Mouse (Mus musculus) left cerebral cortex, postnatal 10 days (tissue): ENCODE measurements around the gene Ptprm. TPM values are rescaled to one million over a fixed set of nuclear protein-coding genes. Genes with fewer than 3 reads are reported as not detected.
A peak's percentile ranks its signal among the peaks of the same experiment; 100 is the strongest.

ENCODE experiments used
- DNase-seq, 2 experiments: peaks; one replicate each; pipeline ENCODE4 v3.0.0; 2021 to 2022; ENCODE audit warnings: low spot score in 2 of 2, mixed read lengths in 1 of 2; ENCODE audit errors: extremely low spot score in 1 of 2
- intact Hi-C: fragments of 180-260 bp; cut with DNase I; formaldehyde crosslinking; loops from one replicate; pipeline ENCODE4 v1.15.1; 2025
- total RNA-seq, 2 experiments: library from RNA; stranded (reverse); gene quantifications; 2 replicates each; pipeline ENCODE4 v1.2.3; 2021

The Ptprm gene
- total RNA-seq, 2 experiments from 2014 or later = 40.4 to 43.0 TPM

DNA sequence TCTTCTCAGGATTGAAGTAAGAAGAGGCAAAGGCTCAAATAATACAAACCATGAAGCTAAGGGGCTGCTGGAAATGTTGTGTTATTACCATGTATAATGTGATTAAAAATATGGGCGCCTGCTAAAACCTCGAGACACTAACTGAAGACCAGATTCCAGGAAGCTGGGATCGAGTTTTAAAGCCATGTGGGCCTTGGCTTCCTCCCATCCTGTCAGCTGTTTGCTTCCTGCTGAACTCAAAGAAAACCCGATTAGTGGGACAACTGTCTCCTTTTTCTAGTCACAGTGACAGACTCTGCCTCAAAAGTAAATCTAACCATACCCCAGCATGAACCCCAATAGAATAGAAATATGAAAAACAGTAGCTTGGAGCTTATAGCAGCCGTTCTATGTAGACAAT is 374.3 kb downstream of the Ptprm start:
- intact Hi-C loops = no loop called here
- DNase-seq = no peak

- intact Hi-C loops = no loop called here
- DNase-seq = no peak
Measured at GRCm38 (mm10) chr17:66976490-66976889, 377.8 kb downstream of the Ptprm start.

- intact Hi-C loops = no loop called here
- DNase-seq = peak in 1 of 2 experiments; percentile 44
Measured at GRCm38 (mm10) chr17:66972976-66973375, 381.3 kb downstream of the Ptprm start.

DNA sequence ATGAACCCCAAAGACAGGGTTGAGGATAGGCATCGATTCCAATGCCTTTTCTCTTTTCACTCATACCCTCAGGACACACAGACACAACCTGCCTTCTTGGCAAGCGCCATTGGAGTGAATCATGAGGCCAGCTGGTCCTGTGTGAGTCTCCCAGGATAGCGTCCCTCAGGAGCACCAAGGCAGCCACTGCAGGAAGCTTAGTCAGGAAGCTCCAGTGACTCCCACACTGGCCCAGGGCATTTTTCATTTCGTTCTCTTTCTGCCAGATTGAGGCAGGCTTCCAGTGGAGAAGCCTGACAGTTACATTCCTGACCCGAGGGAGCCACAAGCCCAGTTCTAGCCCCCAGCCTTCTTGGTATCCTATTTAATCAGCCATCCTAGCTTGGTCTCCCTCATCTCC is 393.3 kb downstream of the Ptprm start:
- intact Hi-C loops = no loop called here
- no peak for DNase-seq

- intact Hi-C loops = no loop called here
- DNase-seq = no peak
Measured at GRCm38 (mm10) chr17:66960557-66960956, 393.7 kb downstream of the Ptprm start.

GRCm38 (mm10) chr17:66959815-66960214 is 394.4 kb downstream of the Ptprm start:
- intact Hi-C loops = no loop called here
- DNase-seq = no peak

DNA sequence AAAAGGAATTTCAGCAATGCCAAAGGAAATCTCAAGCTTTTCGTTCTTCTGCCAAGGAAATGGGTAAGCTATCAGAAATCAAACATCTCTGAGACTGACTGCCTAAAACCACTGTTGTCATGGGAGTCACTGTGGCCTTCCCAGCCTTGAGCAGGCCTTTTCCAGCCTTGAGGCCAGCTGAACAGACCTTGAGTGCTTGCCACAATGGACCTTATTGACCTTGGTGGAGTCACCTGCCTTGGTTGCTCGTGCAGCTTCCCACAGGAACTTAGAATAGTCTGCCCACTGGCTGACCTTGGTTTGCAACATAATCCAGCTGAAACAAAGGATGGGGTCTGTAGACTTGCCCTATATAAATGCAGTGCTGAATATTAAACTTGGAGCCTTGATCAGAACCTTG is 395.5 kb downstream of the Ptprm start:
- no peak for DNase-seq
- intact Hi-C loops = no loop called here

GRCm38 (mm10) chr17:66944498-66944897 is 409.8 kb downstream of the Ptprm start:
- no peak for DNase-seq
- intact Hi-C loops = no loop called here

GRCm38 (mm10) chr17:66943539-66943938 is 410.7 kb downstream of the Ptprm start:
- intact Hi-C loops = no loop called here

GRCm38 (mm10) chr17:66925611-66926010 is 428.6 kb downstream of the Ptprm start:
- DNase-seq = no peak

More at GRCm38 (mm10) chr17:66943539-66943938, 410.7 kb downstream of the Ptprm start:
- DNase-seq = peak in 1 of 2 experiments; percentile 24

GRCm38 (mm10) chr17:66914696-66915095 is 439.6 kb downstream of the Ptprm start:
- no peak for DNase-seq
- intact Hi-C loops = no loop called here

More at GRCm38 (mm10) chr17:66925611-66926010, 428.6 kb downstream of the Ptprm start:
- intact Hi-C loops = no loop called here

GRCm38 (mm10) chr17:66912533-66912932 is 441.7 kb downstream of the Ptprm start:
- DNase-seq = no peak
- intact Hi-C loops = no loop called here

GRCm38 (mm10) chr17:66912120-66912519 is 442.1 kb downstream of the Ptprm start:
- DNase-seq = no peak
- intact Hi-C loops = no loop called here

DNA sequence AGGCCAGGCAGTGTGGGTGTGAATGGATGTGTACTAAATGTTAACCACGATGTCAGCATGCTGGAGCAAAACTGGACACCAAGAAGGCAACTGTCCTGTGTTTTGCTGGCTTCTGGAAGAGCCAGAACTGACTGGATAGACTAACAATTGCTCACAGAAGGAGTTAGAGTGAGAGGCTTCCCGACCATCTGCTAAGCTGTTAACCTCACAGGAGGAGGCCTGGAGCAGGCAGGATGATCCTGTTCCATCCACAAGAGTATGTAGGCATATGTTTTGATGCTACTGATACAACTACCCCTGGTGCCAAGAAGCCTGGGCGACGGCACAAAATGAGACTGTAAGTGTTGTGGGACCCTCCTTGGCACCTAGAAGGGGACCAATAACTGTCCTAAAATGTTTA is 444.4 kb downstream of the Ptprm start:
- DNase-seq = no peak
- intact Hi-C loops = no loop called here

DNA sequence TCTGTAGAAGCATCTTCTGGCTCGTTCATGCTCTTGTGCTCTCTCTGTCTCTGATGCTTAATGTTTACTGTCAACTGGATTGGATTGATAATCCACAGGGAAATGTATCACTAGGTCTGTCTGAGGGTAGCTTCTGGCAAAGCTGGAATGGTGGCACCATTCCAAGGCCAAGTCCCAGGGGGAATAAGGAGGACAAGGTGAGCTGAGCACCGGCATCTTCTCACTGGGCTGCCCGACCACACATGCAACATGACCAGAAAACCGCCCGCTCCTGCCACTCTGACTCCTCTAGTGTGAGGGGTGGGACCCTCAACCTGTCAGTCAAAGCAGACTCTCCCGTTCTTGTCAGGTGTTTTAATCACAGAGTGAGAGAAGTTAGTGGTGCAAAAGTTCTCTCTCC is 445.3 kb downstream of the Ptprm start:
- intact Hi-C loops = no loop called here
- no peak for DNase-seq

DNA sequence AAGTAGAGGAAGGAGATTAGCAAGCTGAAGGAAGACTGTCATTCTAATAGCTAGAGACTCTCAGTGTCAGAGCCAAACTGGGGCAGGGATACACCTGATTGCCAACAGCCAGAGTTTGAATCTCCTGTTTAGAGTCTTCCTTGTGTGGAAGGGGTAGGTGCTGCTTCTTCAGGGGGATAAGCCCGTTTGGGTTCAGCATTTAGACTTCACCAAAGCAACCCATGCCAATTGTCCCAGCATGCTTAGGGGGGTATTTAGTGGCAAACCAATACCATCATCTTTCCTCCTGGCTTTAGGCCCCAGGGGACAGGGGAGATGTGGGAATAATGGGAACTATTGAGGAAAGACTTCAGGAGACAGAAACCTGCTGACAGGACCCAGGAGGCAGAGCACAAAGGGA is 460.1 kb downstream of the Ptprm start:
- intact Hi-C loops = no loop called here

DNA sequence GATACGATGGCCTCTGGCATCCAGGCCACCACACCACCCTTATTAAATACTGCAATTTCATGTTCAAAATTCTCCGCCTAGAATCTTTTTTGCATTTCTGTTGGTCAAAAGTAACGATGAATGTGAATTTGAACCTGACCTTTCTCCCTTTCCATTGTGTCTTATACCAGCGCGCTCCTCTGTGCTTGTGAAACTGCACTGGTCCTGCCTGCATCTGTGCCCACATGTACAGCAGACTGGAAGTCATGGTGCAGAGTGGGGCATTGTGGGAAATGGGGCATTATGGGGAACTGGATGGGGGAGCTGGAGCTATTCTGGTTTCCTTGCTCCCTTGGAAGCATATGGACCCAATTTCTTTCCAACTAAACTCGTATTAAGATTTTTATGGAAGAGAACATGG is 462.3 kb downstream of the Ptprm start:
- intact Hi-C loops = no loop called here
- no peak for DNase-seq

More for the DNA sequence above, 460.1 kb downstream of the Ptprm start:
- no peak for DNase-seq

- intact Hi-C loops = no loop called here
- no peak for DNase-seq
Measured at GRCm38 (mm10) chr17:66891067-66891862, 463.0 kb downstream of the Ptprm start.

GRCm38 (mm10) chr17:66882304-66882703 is 472.0 kb downstream of the Ptprm start:
- no peak for DNase-seq
- intact Hi-C loops = no loop called here

DNA sequence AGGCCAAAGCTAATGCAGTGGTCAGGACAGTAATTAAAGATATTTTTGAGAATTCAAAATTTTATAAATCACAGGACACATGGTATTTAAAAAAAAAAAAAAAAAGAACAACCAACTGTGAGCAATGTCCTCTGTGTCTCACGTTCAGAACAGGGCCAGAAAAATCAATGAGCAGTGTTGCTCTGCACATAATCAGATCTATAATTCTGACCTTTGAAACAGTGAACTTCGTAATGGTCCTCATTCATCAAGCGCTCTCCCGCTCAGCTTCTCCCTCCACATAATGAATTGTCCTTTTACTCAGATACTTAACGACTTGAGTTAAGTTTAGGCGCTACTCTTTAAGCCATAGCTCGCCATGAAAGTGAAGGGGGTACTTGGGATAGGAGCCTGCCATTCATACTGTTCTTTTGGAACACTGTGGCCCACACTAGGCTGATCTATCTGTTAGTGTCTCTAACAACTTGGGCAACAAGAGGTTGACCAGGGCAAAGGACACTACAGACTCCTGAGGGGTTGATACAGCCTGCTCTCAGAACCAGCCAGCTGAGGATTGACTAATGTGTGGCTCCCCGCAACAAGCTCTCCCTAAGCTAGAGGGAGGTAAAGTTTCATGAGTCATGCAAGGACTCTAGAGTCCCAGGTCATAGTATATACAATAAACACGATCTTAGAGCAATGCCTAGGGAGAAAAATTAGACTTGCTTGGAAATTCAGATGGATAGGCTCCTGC is 473.1 kb downstream of the Ptprm start:
- intact Hi-C loops = no loop called here
- DNase-seq = no peak
